Mouse (Mus musculus) heart, adult 2 months (tissue): Measurements from ENCODE around the gene Arntl2.

ENCODE experiments used
- CTCF ChIP-seq: fragments of 200-600 bp; IDR thresholded peaks from 2 replicates; pipeline ENCODE4 v1.8.1; 2022; ENCODE audit warnings: antibody characterized with exemption, mild to moderate bottlenecking, moderate library complexity
- POLR2A ChIP-seq: fragments of 200-500 bp; IDR thresholded peaks from 2 replicates; pipeline ENCODE4 v1.6.1; 2011; ENCODE audit warnings: mild to moderate bottlenecking, low read depth, low read length, control low read depth; ENCODE audit not compliant: insufficient read depth

GRCm38 (mm10) chr6:146755136-146755535 lies 40.7 kb upstream of the Arntl2 start:
- TF ChIP-seq CTCF (no peak), POLR2A (no peak)
